Mouse (Mus musculus) lung, postnatal 25 days (tissue): ENCODE measurements around the gene 4930503E14Rik.
"Not testable (repeated sequence)": the region's sequence is repeated elsewhere in the genome, so short reads cannot be mapped to it uniquely, and the experiment has no call there.

Experiments
- DNase-seq: peaks from one replicate; pipeline ENCODE4 v3.0.0; 2022; ENCODE audit warnings: low spot score

The 4930503E14Rik gene

DNA sequence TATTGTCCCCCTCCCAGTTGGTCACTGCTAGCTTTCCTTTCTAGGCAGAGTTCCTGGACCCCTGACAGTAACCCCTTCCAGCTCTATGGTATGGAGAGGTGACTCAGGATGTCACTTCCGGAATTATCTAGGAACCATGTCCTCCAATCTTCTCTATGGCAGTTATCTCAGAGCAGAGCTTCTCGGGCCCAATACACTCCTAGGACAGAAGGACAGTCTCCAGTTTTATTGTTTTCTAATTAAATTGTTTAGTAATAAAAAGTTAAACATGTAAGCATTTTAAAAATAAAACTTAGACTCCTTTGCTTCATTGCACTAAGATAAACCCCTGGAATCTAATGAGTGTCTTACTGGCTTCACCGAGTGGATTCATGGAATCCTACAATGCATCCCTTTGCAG lies at the start of gene 4930503E14Rik:
Gene 4930503E14Rik (minus strand): TSS at position 101 of the 400 bp plus-strand sequence.
- DNase-seq, result not testable (repeated sequence)

DNA sequence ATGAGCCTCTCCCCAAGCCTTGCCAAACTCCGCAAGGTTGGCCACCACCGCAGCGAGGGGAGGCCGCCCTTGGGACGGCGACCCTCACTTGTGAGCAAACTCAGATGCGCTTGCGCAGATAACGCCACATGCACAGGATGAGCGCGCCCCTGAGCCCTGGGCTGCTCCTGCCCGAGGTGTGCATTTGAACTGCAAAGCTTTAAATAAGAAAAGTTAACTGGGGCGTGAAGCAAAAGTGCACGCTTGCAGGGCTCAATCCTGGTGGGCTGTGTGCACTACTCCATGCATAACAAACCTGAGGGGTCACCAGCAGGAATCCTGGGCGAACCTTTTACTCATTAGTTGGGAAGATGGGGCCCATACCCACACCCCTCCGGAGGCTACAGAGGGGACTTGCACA lies 35.0 kb upstream of the 4930503E14Rik start:
- DNase-seq, result no peak

DNA sequence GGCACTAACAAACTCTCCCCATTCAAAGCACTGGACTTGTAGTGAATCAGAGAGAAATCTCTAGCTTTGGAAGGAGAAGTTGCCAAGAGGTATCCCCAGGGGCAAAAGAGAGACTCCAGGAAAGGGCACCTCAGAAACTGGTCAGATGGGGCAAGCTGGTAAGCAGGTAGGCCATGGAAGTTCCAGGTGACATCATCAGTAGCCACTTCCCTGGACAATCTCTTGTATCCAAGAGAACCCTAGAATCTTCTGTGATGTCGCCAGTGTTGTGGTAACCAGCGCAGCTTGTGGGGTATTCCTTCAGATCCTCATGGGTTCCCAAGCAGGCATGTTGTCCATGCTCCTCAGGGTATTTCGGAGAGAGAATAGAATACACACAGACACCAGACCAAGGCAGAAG lies 15.7 kb downstream of the 4930503E14Rik start, which contains the start of gene Gm8212:
Gene Gm8212 (plus strand): TSS at position 301 of the 400 bp plus-strand sequence.
- not testable (repeated sequence) for DNase-seq

- not testable (repeated sequence) for DNase-seq
Measured at GRCm38 (mm10) chr14:44123551-44123950, 89.5 kb downstream of the 4930503E14Rik start, which contains the start of gene Gm3327. Gene Gm3327, plus strand, starts transcription at chr14:44123851.
